Mouse (Mus musculus) stomach, adult 2 months (tissue): ENCODE data around the gene Vmn1r196. TPM values are rescaled to one million over a fixed set of nuclear protein-coding genes. Genes with fewer than 3 reads are reported as not detected.

Experiments used
- polyA plus RNA-seq: library from polyadenylated mRNA; depleted of rRNA; stranded (reverse); fragments of >200 nt; gene quantifications from 2 replicates; pipeline ENCODE4 v1.2.3, GENCODE M21; 2012; rRNA removed

Gene Vmn1r196
- polyA plus RNA-seq = not detected in 2 replicates

DNA sequence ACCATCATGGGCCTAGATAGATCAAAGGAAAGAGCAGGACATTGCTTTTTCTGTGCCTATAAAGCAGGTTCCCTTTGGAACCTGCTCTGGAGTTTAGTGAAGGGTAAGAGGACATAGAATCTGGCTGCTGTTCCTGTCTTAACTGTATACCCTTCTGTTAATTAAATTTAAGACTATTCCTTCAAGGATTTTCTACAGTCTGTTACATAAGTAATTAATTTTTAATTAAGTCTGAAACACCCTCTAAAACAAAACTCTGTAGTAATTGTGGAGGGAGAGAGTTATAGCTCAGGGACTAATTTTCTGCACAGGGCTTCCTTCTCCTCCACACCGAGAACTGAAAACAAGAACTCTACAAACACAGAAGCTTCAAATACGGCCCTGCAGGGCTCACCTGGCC, at the start of gene Vmn1r196:
TSS of gene Vmn1r196 (plus strand) at position 301 of the 400 bp plus-strand sequence.

DNA sequence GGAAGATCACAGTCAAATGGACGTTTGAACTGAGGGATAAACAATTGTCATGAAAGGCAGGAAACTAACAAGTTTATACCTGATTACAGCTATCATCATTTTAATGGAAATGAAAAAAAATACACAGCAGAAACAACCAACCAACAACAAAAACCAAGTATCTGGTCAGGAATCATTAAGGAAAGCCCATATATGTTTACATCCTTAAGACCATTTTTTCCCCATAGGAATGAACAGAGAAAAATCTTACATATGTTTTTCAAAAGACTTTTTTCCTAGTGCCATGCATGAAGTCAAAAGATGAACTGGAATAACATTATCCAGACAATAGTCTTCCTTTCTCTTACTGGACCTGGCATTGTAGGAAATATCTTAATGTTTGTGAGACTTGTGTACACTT, 45.8 kb upstream of the Vmn1r196 start, which contains the start of gene Vmn1r194:
TSS of gene Vmn1r194 (plus strand) at position 301 of the 400 bp plus-strand sequence.

GRCm38 (mm10) chr13:22270222-22270621, 19.5 kb upstream of the Vmn1r196 start, which contains the start of gene Vmn1r195:
Gene Vmn1r195 (plus strand): TSS chr13:22270522.

GRCm38 (mm10) chr13:22324289-22324688, 34.6 kb downstream of the Vmn1r196 start, which contains the start of gene Vmn1r197:
Gene Vmn1r197 (plus strand): TSS chr13:22324589.

Other genes with a start within 250 kb of the Vmn1r196 start
- 1.7 and 4.4 TPM in 2 replicates for gene Hist1h4i, start 248.6 kb upstream of the Vmn1r196 start, polyA plus RNA-seq
- gene Hist1h2ag, start 247.0 kb upstream of the Vmn1r196 start, polyA plus RNA-seq = 1.6 and 2.8 TPM in 2 replicates
- 3.4 and 3.7 TPM in 2 replicates for gene Hist1h2bj, start 246.7 kb upstream of the Vmn1r196 start, polyA plus RNA-seq
- gene Vmn1r188, start 205.5 kb upstream of the Vmn1r196 start, polyA plus RNA-seq = not detected in 2 replicates
- not detected in 2 replicates for gene Vmn1r189, start 184.1 kb upstream of the Vmn1r196 start, polyA plus RNA-seq
- gene Vmn1r191, start 106.0 kb upstream of the Vmn1r196 start, polyA plus RNA-seq = not detected in 2 replicates
- not detected in 2 replicates for gene Vmn1r192, start 98.8 kb upstream of the Vmn1r196 start, polyA plus RNA-seq
- not detected in 2 replicates for gene Vmn1r193, start 66.8 kb upstream of the Vmn1r196 start, polyA plus RNA-seq
- not detected in 2 replicates for gene Vmn1r194, start 45.7 kb upstream of the Vmn1r196 start, polyA plus RNA-seq
- gene Vmn1r195, start 19.4 kb upstream of the Vmn1r196 start, polyA plus RNA-seq = not detected in 2 replicates
- not detected in 2 replicates for gene Vmn1r197, start 34.7 kb downstream of the Vmn1r196 start, polyA plus RNA-seq
- not detected in 2 replicates for gene Vmn1r198, start 60.4 kb downstream of the Vmn1r196 start, polyA plus RNA-seq
- gene Vmn1r199, start 89.9 kb downstream of the Vmn1r196 start, polyA plus RNA-seq = not detected in 2 replicates
- not detected in 2 replicates for gene Vmn1r200, start 100.5 kb downstream of the Vmn1r196 start, polyA plus RNA-seq
- not detected in 2 replicates for gene Vmn1r201, start 182.0 kb downstream of the Vmn1r196 start, polyA plus RNA-seq
- gene Vmn1r202, start 215.5 kb downstream of the Vmn1r196 start, polyA plus RNA-seq = not detected in 2 replicates
- not detected in 2 replicates for gene Vmn1r203, start 228.2 kb downstream of the Vmn1r196 start, polyA plus RNA-seq